Mouse (Mus musculus): ENCODE results near the gene Prelp. TPM values are rescaled to one million over a fixed set of nuclear protein-coding genes. Genes with fewer than 3 reads are reported as not detected.

The Prelp gene
- total RNA-seq, 1 experiment: not detected

GRCm38 (mm10) chr1:133940481-133941092 is 19.4 kb upstream of the Prelp start:
- no peak for TF ChIP-seq CHD2 (IDR thresholded peaks at IDR 0.05; ENCODE audit: low read depth, low read length)
- in situ Hi-C loops (cut with MboI; ENCODE audit: low sequenced_read_pairs in 2 of 2, unreplicated experiment in 2 of 2): no loop called here
- H3K36me3 ChIP-seq (ENCODE audit: control insufficient read depth, insufficient read depth, low read length, poor library complexity, severe bottlenecking): no peaks in the 10 kb centered on the region
- no peaks in the 10 kb centered on the region for H3K9me3 ChIP-seq (ENCODE audit: control insufficient read depth, insufficient read depth, low read depth, low read length)
- no peak for DNase-seq (ENCODE audit: low read depth, low spot score)
- H3K4me1 ChIP-seq (ENCODE audit: control insufficient read depth in 2 of 2, insufficient read depth in 2 of 2, low read length in 2 of 2, poor library complexity in 1 of 2): 0 out of 4 replicates have a peak, but pooled peaks cover 0 to 2% of the 10 kb centered on the region in 2 experiments
- H3K27ac ChIP-seq (ENCODE audit: insufficient read depth, low read depth, low read length, poor library complexity, severe bottlenecking): no peak overlapping the region
- no peak overlapping the region for H3K9ac ChIP-seq (ENCODE audit: insufficient read depth, low read depth, low read length, poor library complexity, severe bottlenecking)
- H3K4me3 ChIP-seq (ENCODE audit: insufficient read depth in 1 of 2, low read depth in 1 of 2, low read length in 2 of 2, poor library complexity in 1 of 2, severe bottlenecking in 1 of 2): no peak overlapping the region

- no peak overlapping the region for H3K27ac ChIP-seq (ENCODE audit: insufficient read depth, low read depth, low read length, poor library complexity, severe bottlenecking)
- H3K4me1 ChIP-seq (ENCODE audit: control insufficient read depth in 2 of 2, insufficient read depth in 2 of 2, low read length in 2 of 2, poor library complexity in 1 of 2): 0 out of 4 replicates have a peak, but pooled peaks cover 0 to 2% of the 10 kb centered on the region in 2 experiments
- no peak for DNase-seq (ENCODE audit: low read depth, low spot score)
- no peaks in the 10 kb centered on the region for H3K36me3 ChIP-seq (ENCODE audit: control insufficient read depth, insufficient read depth, low read length, poor library complexity, severe bottlenecking)
- in situ Hi-C loops (cut with MboI; ENCODE audit: low sequenced_read_pairs in 2 of 2, unreplicated experiment in 2 of 2): no loop called here
- H3K9me3 ChIP-seq (ENCODE audit: control insufficient read depth, insufficient read depth, low read depth, low read length): no peaks in the 10 kb centered on the region
- TF ChIP-seq ZNF384 (IDR thresholded peaks at IDR 0.05; ENCODE audit: low read depth, low read length) (no peak), CHD2 (IDR thresholded peaks at IDR 0.05; ENCODE audit: low read depth, low read length) (no peak), ZC3H11A (IDR thresholded peaks at IDR 0.05; ENCODE audit: borderline replicate concordance, low read depth, low read length) (no peak), HCFC1 (IDR thresholded peaks at IDR 0.05; ENCODE audit: borderline replicate concordance, insufficient read depth, low read length) (no peak), MAFK (IDR thresholded peaks at IDR 0.05; ENCODE audit: insufficient read depth, low read depth, low read length) (no peak)
- H3K4me3 ChIP-seq (ENCODE audit: insufficient read depth in 1 of 2, low read depth in 1 of 2, low read length in 2 of 2, poor library complexity in 1 of 2, severe bottlenecking in 1 of 2): no peak overlapping the region
- H3K9ac ChIP-seq (ENCODE audit: insufficient read depth, low read depth, low read length, poor library complexity, severe bottlenecking): no peak overlapping the region
These were observed 18.5 kb upstream of the Prelp start for GRCm38 (mm10) chr1:133939708-133940107.

- 0 out of 4 replicates have a peak, but pooled peaks cover 0 to under 1% of the 10 kb centered on the region in 2 experiments for H3K4me1 ChIP-seq (ENCODE audit: control insufficient read depth in 2 of 2, insufficient read depth in 2 of 2, low read length in 2 of 2, poor library complexity in 1 of 2)
- no peak overlapping the region for H3K4me3 ChIP-seq (ENCODE audit: insufficient read depth in 1 of 2, low read depth in 1 of 2, low read length in 2 of 2, poor library complexity in 1 of 2, severe bottlenecking in 1 of 2)
- no peak for TF ChIP-seq ZC3H11A (IDR thresholded peaks at IDR 0.05; ENCODE audit: borderline replicate concordance, low read depth, low read length)
- no peak for TF ChIP-seq ZNF384 (IDR thresholded peaks at IDR 0.05; ENCODE audit: low read depth, low read length)
- no peak for TF ChIP-seq MAFK (IDR thresholded peaks at IDR 0.05; ENCODE audit: insufficient read depth, low read depth, low read length)
- in situ Hi-C loops (cut with MboI; ENCODE audit: low sequenced_read_pairs in 2 of 2, unreplicated experiment in 2 of 2): no loop called here
- H3K27ac ChIP-seq (ENCODE audit: insufficient read depth, low read depth, low read length, poor library complexity, severe bottlenecking): no peak overlapping the region
- no peaks in the 10 kb centered on the region for H3K36me3 ChIP-seq (ENCODE audit: control insufficient read depth, insufficient read depth, low read length, poor library complexity, severe bottlenecking)
- no peak for DNase-seq (ENCODE audit: low read depth, low spot score)
- no peak overlapping the region for H3K9ac ChIP-seq (ENCODE audit: insufficient read depth, low read depth, low read length, poor library complexity, severe bottlenecking)
- H3K9me3 ChIP-seq (ENCODE audit: control insufficient read depth, insufficient read depth, low read depth, low read length): no peaks in the 10 kb centered on the region
These were observed 15.0 kb upstream of the Prelp start for GRCm38 (mm10) chr1:133936169-133936568.

DNA sequence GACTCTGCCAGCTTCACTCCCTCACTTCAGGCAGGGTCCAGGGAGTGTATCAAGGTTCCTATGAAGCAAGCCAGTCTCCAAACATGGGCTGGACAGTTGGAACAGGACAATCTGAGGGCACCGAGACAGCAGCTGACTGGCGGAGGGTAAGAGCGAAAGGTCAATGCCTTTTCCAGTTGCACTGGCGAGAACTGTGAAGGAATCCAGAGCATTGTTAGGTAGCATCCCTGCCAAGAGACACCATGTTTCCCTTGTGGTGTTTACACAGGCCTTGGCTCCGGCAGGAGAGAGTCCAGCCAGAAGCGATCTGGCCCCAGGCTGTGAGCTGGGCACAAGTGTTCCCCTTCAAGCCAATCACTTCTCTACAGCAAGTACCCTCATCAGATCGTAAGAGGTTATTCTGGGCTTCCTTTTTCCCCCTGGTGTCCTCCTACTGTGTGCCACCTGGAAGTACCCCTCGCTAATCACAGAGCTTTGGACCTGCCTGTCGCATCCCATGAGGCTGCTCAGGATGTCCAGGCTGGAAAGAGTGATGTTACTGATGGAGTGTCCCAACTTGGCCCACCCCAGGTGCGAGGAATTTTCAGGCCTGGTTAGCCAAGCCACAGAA is 13.2 kb upstream of the Prelp start:
- Histone ChIP-seq H3K36me3 (ENCODE audit: control insufficient read depth, insufficient read depth, low read length, poor library complexity, severe bottlenecking) (no peaks in the 10 kb centered on the region), H3K4me3 (ENCODE audit: insufficient read depth in 1 of 2, low read depth in 1 of 2, low read length in 2 of 2, poor library complexity in 1 of 2, severe bottlenecking in 1 of 2) (no peak overlapping the region), H3K27ac (ENCODE audit: insufficient read depth, low read depth, low read length, poor library complexity, severe bottlenecking) (no peak overlapping the region), H3K9me3 (ENCODE audit: control insufficient read depth, insufficient read depth, low read depth, low read length) (no peaks in the 10 kb centered on the region), H3K9ac (ENCODE audit: insufficient read depth, low read depth, low read length, poor library complexity, severe bottlenecking) (no peak overlapping the region), H3K4me1 (ENCODE audit: control insufficient read depth in 2 of 2, insufficient read depth in 2 of 2, low read length in 2 of 2, poor library complexity in 1 of 2) (no peaks in the 10 kb centered on the region)
- in situ Hi-C loops (cut with MboI; ENCODE audit: low sequenced_read_pairs in 2 of 2, unreplicated experiment in 2 of 2): no loop called here
- TF ChIP-seq HCFC1 (IDR thresholded peaks at IDR 0.05; ENCODE audit: borderline replicate concordance, insufficient read depth, low read length) (no peak), MAFK (IDR thresholded peaks at IDR 0.05; ENCODE audit: insufficient read depth, low read depth, low read length) (no peak), CHD2 (IDR thresholded peaks at IDR 0.05; ENCODE audit: low read depth, low read length) (no peak), ZNF384 (IDR thresholded peaks at IDR 0.05; ENCODE audit: low read depth, low read length) (no peak), ZC3H11A (IDR thresholded peaks at IDR 0.05; ENCODE audit: borderline replicate concordance, low read depth, low read length) (no peak)
- DNase-seq (ENCODE audit: low read depth, low spot score): no peak
